Mouse (Mus musculus) hindbrain, embryonic 14.5 days (tissue): ENCODE data around the gene Urgcp. TPM values are rescaled to one million over a fixed set of nuclear protein-coding genes. Genes with fewer than 3 reads are reported as not detected.

ENCODE experiments used
- ATAC-seq: fragments of 200-750 bp; cut with Nextera tagmentation; 2 replicates; pipeline ENCODE4 v1.8.0; 2017; ENCODE audit warnings: moderate number of reproducible peaks, mild to moderate bottlenecking, moderate TSS enrichment, moderate library complexity; ENCODE audit not compliant: low FRiP score
- DNase-seq: peaks from one replicate; pipeline ENCODE4 v3.0.0-alpha.2; 2015; ENCODE audit warnings: low spot score
- H3K27ac ChIP-seq: fragments of 300-500 bp; sonication (generic); 2 replicates; pipeline ENCODE4 v1.5.1; 2014; ENCODE audit warnings: mild to moderate bottlenecking, moderate library complexity
- H3K27me3 ChIP-seq: fragments of 300-500 bp; sonication (generic); 2 replicates; pipeline ENCODE4 v1.6.1; 2014; ENCODE audit warnings: mild to moderate bottlenecking, low read length, mixed read lengths; ENCODE audit not compliant: control insufficient read depth, insufficient read depth
- H3K36me3 ChIP-seq: fragments of 300-500 bp; sonication (generic); replicated peaks from 2 replicates; pipeline ENCODE4 v1.6.1; 2014; ENCODE audit not compliant: control insufficient read depth, insufficient read depth
- H3K4me1 ChIP-seq: fragments of 300-500 bp; sonication (generic); replicated peaks from 2 replicates; pipeline ENCODE4 v1.6.1; 2014; ENCODE audit warnings: antibody characterized with exemption, low read length, mixed read lengths; ENCODE audit not compliant: control insufficient read depth, insufficient read depth
- H3K4me2 ChIP-seq: fragments of 300-500 bp; sonication (generic); replicated peaks from 2 replicates; pipeline ENCODE4 v1.6.1; 2014; ENCODE audit warnings: mild to moderate bottlenecking, moderate library complexity
- H3K4me3 ChIP-seq: fragments of 300-500 bp; sonication (generic); replicated peaks from 2 replicates; pipeline ENCODE4 v1.5.1; 2014; ENCODE audit warnings: mild to moderate bottlenecking, low read length
- H3K9ac ChIP-seq: fragments of 300-500 bp; sonication (generic); 2 replicates; pipeline ENCODE4 v1.6.1; 2014
- H3K9me3 ChIP-seq: fragments of 300-500 bp; sonication (generic); 2 replicates; pipeline ENCODE4 v1.6.1; 2016; ENCODE audit warnings: low read length; ENCODE audit not compliant: control insufficient read depth
- WGBS: fragments of 180-500 bp; shearing (Covaris S2); extraction: QIAGEN DNeasy Blood & Tissue Kit; methylation state at CpG from one replicate; pipeline ENCODE4 v1.1.7; 2014; 5-methylcytosine and 5-hydroxymethylcytosine counted together
- polyA plus RNA-seq: library from polyadenylated mRNA; unstranded; fragments of >200 nt; fragmentation: Nextera tagmentation; extraction: Ambion mirVana; gene quantifications from 2 replicates; pipeline ENCODE4 v1.2.1, GENCODE M21; 2014

The Urgcp gene
- polyA plus RNA-seq, 1 experiment from 2014 or later = 26.8 TPM

- Histone ChIP-seq H3K4me3 (no peak overlapping the region), H3K9ac (no peak overlapping the region), H3K36me3 (no peaks in the 10 kb centered on the region), H3K4me2 (no peak overlapping the region), H3K27ac (no peak overlapping the region), H3K9me3 (no peaks in the 10 kb centered on the region), H3K27me3 (no peaks in the 10 kb centered on the region), H3K4me1 (peaks cover 6% of the 10 kb centered on the region; the same call in 1 of the 2 replicates)
- DNase-seq (no peak), ATAC-seq (no peak)
- WGBS = 80% methylated on average over 2 of the region's 2 CpGs
These were observed 17.2 kb downstream of the Urgcp start for GRCm38 (mm10) chr11:5744951-5745350.

GRCm38 (mm10) chr11:5742106-5742505 is 20.1 kb downstream of the Urgcp start:
- no peak overlapping the region for H3K27ac ChIP-seq
- no peaks in the 10 kb centered on the region for H3K9me3 ChIP-seq
- no peaks in the 10 kb centered on the region for H3K36me3 ChIP-seq
- ATAC-seq = no peak
- H3K4me3 ChIP-seq = no peak overlapping the region
- peaks cover 11% of the 10 kb centered on the region for H3K4me1 ChIP-seq
- no peak overlapping the region for H3K4me2 ChIP-seq
- no peaks in the 10 kb centered on the region for H3K27me3 ChIP-seq
- no peak overlapping the region for H3K9ac ChIP-seq
- 76% methylated on average over 7 of the region's 7 CpGs for WGBS
- DNase-seq = no peak

- H3K4me3 ChIP-seq = peak overlapping the region; percentile 93
- peak overlapping the region; percentile 98 for H3K9ac ChIP-seq
- H3K36me3 ChIP-seq = no peaks in the 10 kb centered on the region
- H3K27ac ChIP-seq = peak overlapping the region; percentile 79
- peak overlapping the region; percentile 91 for H3K4me2 ChIP-seq
- no peaks in the 10 kb centered on the region for H3K9me3 ChIP-seq
- H3K27me3 ChIP-seq = no peaks in the 10 kb centered on the region
- DNase-seq (peak; percentile 72), ATAC-seq (peak; percentile 92)
- WGBS = 1% methylated on average over 46 of the region's 50 CpGs
- peaks cover 11% of the 10 kb centered on the region for H3K4me1 ChIP-seq
These were observed 21.1 kb downstream of the Urgcp start for GRCm38 (mm10) chr11:5740965-5741627.

- H3K27me3 ChIP-seq = no peaks in the 10 kb centered on the region
- H3K9me3 ChIP-seq = no peaks in the 10 kb centered on the region
- peak overlapping the region; percentile 91 for H3K4me2 ChIP-seq
- peak; percentile 59; the same call in 1 of the 2 replicates for ATAC-seq
- no peaks in the 10 kb centered on the region for H3K36me3 ChIP-seq
- H3K27ac ChIP-seq = peak overlapping the region; percentile 79
- WGBS = under 1% methylated on average over 26 of the region's 26 CpGs
- DNase-seq = peak; percentile 41
- H3K9ac ChIP-seq = peak overlapping the region; percentile 98
- peak overlapping the region; percentile 93 for H3K4me3 ChIP-seq
- H3K4me1 ChIP-seq = peaks cover 11% of the 10 kb centered on the region
These were observed 21.6 kb downstream of the Urgcp start for GRCm38 (mm10) chr11:5740599-5740964.

- ATAC-seq (no peak), DNase-seq (no peak)
- H3K9ac ChIP-seq = peak overlapping the region; percentile 16; the same call in 1 of the 2 replicates
- H3K4me1 ChIP-seq = peaks cover 11% of the 10 kb centered on the region
- no peak overlapping the region for H3K27ac ChIP-seq
- no peaks in the 10 kb centered on the region for H3K36me3 ChIP-seq
- peak overlapping the region; percentile 91 for H3K4me2 ChIP-seq
- H3K9me3 ChIP-seq = no peaks in the 10 kb centered on the region
- peak overlapping the region; percentile 93 for H3K4me3 ChIP-seq
- 53% methylated on average over 3 of the region's 3 CpGs for WGBS
- H3K27me3 ChIP-seq = no peaks in the 10 kb centered on the region
These were observed 22.3 kb downstream of the Urgcp start for GRCm38 (mm10) chr11:5739846-5740245.

- DNase-seq (no peak), ATAC-seq (no peak)
- H3K4me3 ChIP-seq = no peak overlapping the region
- peaks cover 11% of the 10 kb centered on the region for H3K4me1 ChIP-seq
- no peak overlapping the region for H3K27ac ChIP-seq
- H3K9me3 ChIP-seq = no peaks in the 10 kb centered on the region
- no peaks in the 10 kb centered on the region for H3K27me3 ChIP-seq
- no peak overlapping the region for H3K4me2 ChIP-seq
- no peaks in the 10 kb centered on the region for H3K36me3 ChIP-seq
- WGBS = 71% methylated on average over 5 of the region's 5 CpGs
- H3K9ac ChIP-seq = no peak overlapping the region
These were observed 23.1 kb downstream of the Urgcp start for GRCm38 (mm10) chr11:5738888-5739632.

- Histone ChIP-seq H3K4me3 (no peak overlapping the region), H3K36me3 (no peaks in the 10 kb centered on the region), H3K4me1 (peaks cover 15% of the 10 kb centered on the region), H3K9me3 (no peaks in the 10 kb centered on the region), H3K4me2 (no peak overlapping the region), H3K9ac (no peak overlapping the region), H3K27me3 (no peaks in the 10 kb centered on the region), H3K27ac (no peak overlapping the region)
- 94% methylated on average over 5 of the region's 5 CpGs for WGBS
- DNase-seq (no peak), ATAC-seq (no peak)
These were observed 25.0 kb downstream of the Urgcp start for GRCm38 (mm10) chr11:5737137-5737536.

GRCm38 (mm10) chr11:5734323-5734722 is 27.9 kb downstream of the Urgcp start:
- no peak overlapping the region for H3K4me3 ChIP-seq
- no peak overlapping the region for H3K27ac ChIP-seq
- DNase-seq = no peak
- H3K27me3 ChIP-seq = no peaks in the 10 kb centered on the region
- H3K4me1 ChIP-seq = 0 out of 2 replicates have a peak, but pooled peaks cover 4% of the 10 kb centered on the region
- no peaks in the 10 kb centered on the region for H3K9me3 ChIP-seq
- no peak overlapping the region for H3K9ac ChIP-seq
- H3K36me3 ChIP-seq = no peaks in the 10 kb centered on the region
- no peak overlapping the region for H3K4me2 ChIP-seq
- ATAC-seq = no peak
- 91% methylated on average over 4 of the region's 4 CpGs for WGBS

GRCm38 (mm10) chr11:5732401-5732800 is 29.8 kb downstream of the Urgcp start:
- Histone ChIP-seq H3K4me2 (no peak overlapping the region), H3K9ac (no peak overlapping the region), H3K36me3 (no peaks in the 10 kb centered on the region), H3K4me3 (no peak overlapping the region), H3K9me3 (no peaks in the 10 kb centered on the region), H3K4me1 (0 out of 2 replicates have a peak, but pooled peaks cover 4% of the 10 kb centered on the region), H3K27ac (no peak overlapping the region), H3K27me3 (no peaks in the 10 kb centered on the region)
- no peak for ATAC-seq
- WGBS = 57% methylated on average over 5 of the region's 5 CpGs
- DNase-seq = no peak
